Mouse (Mus musculus) liver, postnatal 0 days (tissue): ENCODE results near the gene Polq. TPM values are rescaled to one million over a fixed set of nuclear protein-coding genes. Genes with fewer than 3 reads are reported as not detected.

Experiments
- ATAC-seq: fragments of 200-750 bp; cut with Nextera tagmentation; 2 replicates; pipeline ENCODE4 v1.8.0; 2017; ENCODE audit warnings: mild to moderate bottlenecking, moderate library complexity
- DNase-seq: peaks from one replicate; pipeline ENCODE4 v3.0.0-alpha.2; 2016
- H3K27ac ChIP-seq: fragments of 300-500 bp; sonication (generic); 2 replicates; pipeline ENCODE4 v1.5.1; 2014; ENCODE audit warnings: antibody characterized with exemption, moderate library complexity, mild to moderate bottlenecking, low read depth
- H3K27me3 ChIP-seq: fragments of 300-500 bp; sonication (generic); 2 replicates; pipeline ENCODE4 v1.6.1; 2014; ENCODE audit warnings: low read length, control low read depth, mixed read lengths; ENCODE audit not compliant: insufficient read depth
- H3K36me3 ChIP-seq: fragments of 300-500 bp; sonication (generic); replicated peaks from 2 replicates; pipeline ENCODE4 v1.6.1; 2014; ENCODE audit warnings: mild to moderate bottlenecking, control low read depth, low read length, moderate library complexity, mixed read lengths; ENCODE audit not compliant: insufficient read depth
- H3K4me1 ChIP-seq: fragments of 300-500 bp; sonication (generic); 2 replicates; pipeline ENCODE4 v1.6.1; 2014; ENCODE audit warnings: antibody characterized with exemption, mild to moderate bottlenecking, control low read depth; ENCODE audit not compliant: insufficient read depth
- H3K4me2 ChIP-seq: fragments of 300-500 bp; sonication (generic); 2 replicates; pipeline ENCODE4 v1.6.1; 2014; ENCODE audit warnings: low read depth, mild to moderate bottlenecking, low read length, moderate library complexity, mixed read lengths
- H3K4me3 ChIP-seq: fragments of 300-500 bp; sonication (generic); 2 replicates; pipeline ENCODE4 v1.5.1; 2014; ENCODE audit warnings: low read depth, low read length
- H3K9ac ChIP-seq: fragments of 300-500 bp; sonication (generic); replicated peaks from 2 replicates; pipeline ENCODE4 v1.6.1; 2014; ENCODE audit warnings: mild to moderate bottlenecking, moderate library complexity
- H3K9me3 ChIP-seq: fragments of 300-500 bp; sonication (generic); 2 replicates; pipeline ENCODE4 v1.6.1; 2016; ENCODE audit warnings: mild to moderate bottlenecking, control low read depth, low read length, mixed read lengths
- CTCF ChIP-seq: sonication (generic); IDR thresholded peaks from 2 replicates; pipeline ENCODE4 v1.5.1; 2016; ENCODE audit warnings: antibody characterized with exemption, low read depth
- EP300 ChIP-seq: IDR thresholded peaks from 2 replicates; pipeline ENCODE4 v1.6.1; 2016; ENCODE audit warnings: antibody characterized with exemption, low read depth, mild to moderate bottlenecking
- WGBS: fragments of 180-500 bp; shearing (Covaris S2); extraction: QIAGEN DNeasy Blood & Tissue Kit; methylation state at CpG from one replicate; pipeline ENCODE4 v1.1.7; 2014; ENCODE audit not compliant: insufficient replicate concordance; 5-methylcytosine and 5-hydroxymethylcytosine counted together
- polyA plus RNA-seq: library from polyadenylated mRNA; unstranded; fragments of >200 nt; fragmentation: Nextera tagmentation; extraction: Ambion mirVana; gene quantifications from 2 replicates; pipeline ENCODE4 v1.2.1, GENCODE M21; 2015

The Polq gene
- polyA plus RNA-seq, 1 experiment from 2014 or later, result 2.7 TPM

GRCm38 (mm10) chr16:37010370-37010769, 1.2 kb upstream of the Polq start:
- ATAC-seq, result no peak
- TF ChIP-seq CTCF, result peak; percentile 75
- TF ChIP-seq EP300, result no peak
- 29% methylated on average over 4 of the region's 4 CpGs for WGBS
- DNase-seq, result peak; percentile 18
- Histone ChIP-seq H3K27ac (peak overlapping the region; percentile 48; the same call in 1 of the 2 replicates), H3K27me3 (no peaks in the 10 kb centered on the region), H3K36me3 (no peaks in the 10 kb centered on the region), H3K9me3 (no peaks in the 10 kb centered on the region), H3K4me1 (peaks cover 13% of the 10 kb centered on the region), H3K4me3 (no peak overlapping the region), H3K4me2 (no peak overlapping the region), H3K9ac (no peak overlapping the region)

DNA sequence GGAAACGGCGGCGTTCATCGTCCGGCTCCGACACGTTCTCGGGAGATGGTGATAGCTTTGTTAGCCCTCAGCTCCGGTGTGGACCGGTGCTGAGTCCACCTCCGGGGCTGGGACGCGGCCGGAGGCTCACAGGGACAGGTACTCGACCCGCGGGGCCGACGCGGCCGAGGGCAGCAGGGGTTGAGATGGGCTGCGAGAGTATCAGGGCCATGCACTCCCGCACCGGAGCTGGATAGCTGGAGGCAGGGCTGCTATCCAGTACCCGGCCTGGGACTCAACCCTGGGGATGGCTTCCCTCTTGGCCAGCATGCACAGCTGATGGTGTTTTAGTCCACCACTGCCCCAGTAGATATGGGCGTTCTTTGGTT, 320 bp downstream of the Polq start:
- peak overlapping the region; percentile 87 for H3K4me2 ChIP-seq
- WGBS, result 0% methylated on average over 26 of the region's 26 CpGs
- H3K36me3 ChIP-seq, result peaks cover 5% of the 10 kb centered on the region; the same call in 1 of the 2 replicates
- TF ChIP-seq CTCF (no peak), EP300 (no peak)
- H3K9me3 ChIP-seq, result no peaks in the 10 kb centered on the region
- no peaks in the 10 kb centered on the region for H3K27me3 ChIP-seq
- no peak overlapping the region for H3K27ac ChIP-seq
- peaks cover 13% of the 10 kb centered on the region for H3K4me1 ChIP-seq
- peak overlapping the region; percentile 79 for H3K9ac ChIP-seq
- H3K4me3 ChIP-seq, result peak overlapping the region; percentile 77
- ATAC-seq (peak; percentile 67), DNase-seq (no peak)

DNA sequence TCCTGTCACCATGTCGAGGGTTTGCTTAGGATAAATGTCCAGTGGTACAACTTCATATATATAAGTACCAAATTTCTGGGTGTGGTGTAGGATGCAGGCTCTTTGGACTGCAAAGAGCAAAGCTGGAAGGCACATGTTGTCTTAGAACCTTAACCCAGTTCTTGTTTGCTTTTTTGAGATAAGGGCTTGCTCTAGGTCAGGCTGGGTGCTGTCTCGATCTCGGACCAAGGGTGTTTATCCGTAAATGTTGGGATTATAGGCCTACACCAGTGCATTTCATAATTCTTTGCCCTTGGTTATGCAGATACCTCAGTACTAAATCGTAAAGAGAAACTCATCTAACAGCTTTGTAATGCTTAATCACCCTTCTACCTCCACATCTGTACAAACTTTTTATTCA, 750 bp downstream of the Polq start:
- H3K36me3 ChIP-seq, result peaks cover 5% of the 10 kb centered on the region; the same call in 1 of the 2 replicates
- TF ChIP-seq EP300 (no peak), CTCF (no peak)
- H3K4me1 ChIP-seq, result peaks cover 13% of the 10 kb centered on the region
- DNase-seq, result no peak
- H3K4me3 ChIP-seq, result peak overlapping the region; percentile 77
- WGBS, result 29% methylated on average over 5 of the region's 5 CpGs
- peak overlapping the region; percentile 87 for H3K4me2 ChIP-seq
- H3K27ac ChIP-seq, result no peak overlapping the region
- no peak for ATAC-seq
- no peaks in the 10 kb centered on the region for H3K27me3 ChIP-seq
- peak overlapping the region; percentile 79 for H3K9ac ChIP-seq
- H3K9me3 ChIP-seq, result no peaks in the 10 kb centered on the region

- WGBS, result 59% methylated on average over 3 of the region's 3 CpGs
- Histone ChIP-seq H3K36me3 (peaks cover 6% of the 10 kb centered on the region), H3K4me2 (no peak overlapping the region), H3K27me3 (no peaks in the 10 kb centered on the region), H3K27ac (no peak overlapping the region), H3K4me3 (no peak overlapping the region), H3K9me3 (no peaks in the 10 kb centered on the region), H3K4me1 (no peaks in the 10 kb centered on the region), H3K9ac (no peak overlapping the region)
- DNase-seq, result no peak
- ATAC-seq, result no peak
- TF ChIP-seq EP300 (no peak), CTCF (no peak)
Measured at GRCm38 (mm10) chr16:37027581-37027980, 16.0 kb downstream of the Polq start.

DNA sequence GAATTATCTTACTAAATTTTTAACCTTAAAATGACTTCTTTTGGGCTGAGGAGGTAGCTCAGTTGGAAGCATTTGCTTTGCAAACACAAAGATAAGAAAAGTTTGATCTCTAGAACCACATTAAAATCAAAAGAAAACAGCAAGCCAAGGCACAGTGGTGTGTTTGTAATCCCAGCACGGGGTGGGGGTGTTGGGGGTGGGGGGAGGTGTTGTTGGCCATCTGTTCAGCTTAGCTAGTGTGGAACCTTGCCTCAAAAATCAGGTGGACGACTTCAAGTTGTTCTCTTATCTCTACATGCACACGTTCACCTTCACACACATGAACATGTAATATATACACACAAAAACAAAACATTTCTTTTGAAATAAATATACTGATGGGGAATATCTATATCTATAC, 20.4 kb downstream of the Polq start:
- Histone ChIP-seq H3K27ac (no peak overlapping the region), H3K4me1 (no peaks in the 10 kb centered on the region), H3K9me3 (no peaks in the 10 kb centered on the region), H3K9ac (no peak overlapping the region), H3K4me3 (no peak overlapping the region), H3K36me3 (peaks cover 10% of the 10 kb centered on the region), H3K4me2 (no peak overlapping the region), H3K27me3 (no peaks in the 10 kb centered on the region)
- ATAC-seq, result no peak
- no peak for TF ChIP-seq EP300
- no peak for TF ChIP-seq CTCF
- no peak for DNase-seq
- 71% methylated on average over 3 of the region's 3 CpGs for WGBS

DNA sequence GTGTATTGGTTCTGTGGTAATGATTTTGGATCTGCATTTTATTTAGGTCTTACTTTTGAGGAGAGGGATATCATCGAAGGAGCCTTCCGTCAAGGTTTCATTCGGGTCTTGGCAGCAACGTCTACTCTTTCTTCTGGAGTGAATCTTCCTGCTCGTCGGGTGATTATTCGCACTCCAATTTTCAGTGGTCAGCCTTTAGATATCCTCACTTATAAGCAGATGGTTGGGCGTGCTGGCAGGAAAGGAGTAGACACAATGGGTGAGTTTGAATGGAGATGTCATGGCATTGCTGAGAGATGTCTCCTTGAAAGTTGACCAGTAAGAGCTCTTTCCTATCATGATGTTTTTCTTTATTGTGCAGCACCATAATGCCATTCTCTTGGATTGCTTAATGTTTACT, 23.2 kb downstream of the Polq start:
- Histone ChIP-seq H3K36me3 (peaks cover 4% of the 10 kb centered on the region), H3K27ac (no peak overlapping the region)
- 90% methylated on average over 8 of the region's 8 CpGs for whole genome bisulfite sequencing

DNA sequence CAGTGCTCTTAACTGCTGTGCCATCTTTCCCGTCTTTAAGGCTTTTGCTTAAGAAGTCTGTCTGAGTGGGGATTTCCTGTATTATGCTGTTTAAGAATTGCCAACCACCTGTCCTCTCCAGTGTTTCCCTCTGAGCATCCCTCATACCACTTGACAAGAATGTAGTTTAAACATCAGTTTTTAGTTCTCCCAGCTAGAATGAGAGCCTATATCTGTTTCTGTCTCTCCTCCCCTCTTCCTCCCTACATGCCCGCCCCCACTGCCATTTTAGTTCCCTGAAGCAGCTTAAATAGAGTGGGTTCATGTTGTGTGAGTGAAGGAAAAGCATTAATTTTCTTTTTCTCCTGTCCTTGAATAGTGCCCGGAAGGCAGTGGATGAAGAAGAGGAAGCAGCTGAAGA, 48.0 kb downstream of the Polq start:
- Histone ChIP-seq H3K9me3 (no peaks in the 10 kb centered on the region), H3K4me1 (no peaks in the 10 kb centered on the region), H3K9ac (no peak overlapping the region), H3K4me3 (no peak overlapping the region), H3K4me2 (no peak overlapping the region), H3K27me3 (no peaks in the 10 kb centered on the region), H3K36me3 (peaks cover 22% of the 10 kb centered on the region), H3K27ac (no peak overlapping the region)
- TF ChIP-seq EP300 (no peak), CTCF (no peak)
- DNase-seq, result no peak
- WGBS, result 87% methylated on average over 3 of the region's 3 CpGs
- no peak for ATAC-seq

More for the DNA sequence above, 23.2 kb downstream of the Polq start:
- no peak for ATAC-seq
- Histone ChIP-seq H3K27me3 (no peaks in the 10 kb centered on the region), H3K9me3 (no peaks in the 10 kb centered on the region), H3K9ac (no peak overlapping the region), H3K4me3 (no peak overlapping the region), H3K4me2 (no peak overlapping the region), H3K4me1 (no peaks in the 10 kb centered on the region)
- no peak for TF ChIP-seq CTCF
- DNase-seq, result no peak
